Mouse (Mus musculus): ENCODE measurements around the gene Fam213b.
A peak's percentile ranks its signal among the peaks of the same experiment; 100 is the strongest.

Fam213b gene

GRCm38 (mm10) chr4:154898506-154899446 lies at the start of gene Fam213b:
Gene Fam213b (minus strand): TSS chr4:154899135.
- peak; percentile 66 for DNase-seq

DNA sequence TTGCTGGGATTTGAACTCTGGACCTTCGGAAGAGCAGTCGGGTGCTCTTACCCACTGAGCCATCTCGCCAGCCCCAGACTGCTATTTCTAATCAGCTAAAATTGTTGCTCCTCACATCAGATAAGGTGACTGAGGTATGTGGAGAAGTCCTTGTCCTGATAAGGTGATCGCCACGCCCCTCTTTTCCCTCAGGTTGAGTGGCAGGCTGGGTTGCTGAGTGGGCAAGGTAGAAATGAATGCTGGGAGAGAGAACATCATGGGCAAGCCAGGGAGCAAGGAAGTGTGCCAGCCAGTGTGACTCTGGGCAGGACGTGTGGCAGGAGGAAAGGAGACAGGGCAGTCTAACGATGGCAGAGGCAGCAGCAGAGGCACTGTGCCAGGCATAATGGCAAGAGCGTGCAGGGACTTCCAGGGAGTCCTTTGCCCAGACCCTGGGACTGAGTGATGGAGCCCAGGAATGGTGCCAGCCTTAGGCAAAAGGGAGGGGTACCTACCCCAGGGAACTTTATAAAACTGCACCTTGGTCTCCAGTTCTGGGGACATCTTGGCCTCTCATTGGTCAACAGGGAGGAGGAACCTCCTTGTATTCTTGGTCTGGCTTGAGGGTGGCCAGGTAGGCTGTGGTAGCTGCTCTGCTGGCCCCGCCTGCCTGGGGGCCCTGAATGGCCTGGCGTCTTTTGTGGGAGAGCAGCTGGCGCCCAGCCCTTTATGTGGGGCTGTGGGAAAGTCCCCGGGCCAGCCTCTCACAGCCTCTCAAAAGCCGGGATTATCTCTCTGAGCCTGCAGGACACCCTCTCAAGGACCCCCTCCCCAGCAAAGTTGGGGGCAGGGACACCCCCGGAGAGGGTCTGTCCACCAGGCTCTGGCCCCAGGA lies 49.4 kb upstream of the Fam213b start:
- DNase-seq = peak; percentile 58

DNA sequence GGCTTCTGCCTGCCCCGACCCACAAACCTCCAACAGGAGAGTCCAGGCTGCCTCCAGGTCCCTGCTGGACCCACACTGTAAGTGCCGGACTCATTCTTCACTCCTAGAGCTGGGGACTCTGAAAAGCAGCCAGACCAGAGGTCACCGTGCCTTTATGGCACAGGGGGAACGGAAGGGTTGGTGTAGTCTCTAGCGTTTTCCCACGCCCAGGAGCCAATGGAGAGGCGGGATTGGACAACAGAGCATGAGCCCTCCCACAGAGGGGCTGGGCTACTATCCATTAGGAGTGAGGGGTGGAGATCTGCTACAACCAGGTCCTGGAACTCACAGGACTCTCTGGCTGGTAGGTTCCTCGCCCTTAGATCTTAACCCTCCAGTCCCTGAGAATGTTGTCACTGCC lies 47.4 kb upstream of the Fam213b start:
- peak; percentile 47 for DNase-seq

GRCm38 (mm10) chr4:154944121-154944590 lies 45.2 kb upstream of the Fam213b start:
- peak; percentile 62 for DNase-seq

DNA sequence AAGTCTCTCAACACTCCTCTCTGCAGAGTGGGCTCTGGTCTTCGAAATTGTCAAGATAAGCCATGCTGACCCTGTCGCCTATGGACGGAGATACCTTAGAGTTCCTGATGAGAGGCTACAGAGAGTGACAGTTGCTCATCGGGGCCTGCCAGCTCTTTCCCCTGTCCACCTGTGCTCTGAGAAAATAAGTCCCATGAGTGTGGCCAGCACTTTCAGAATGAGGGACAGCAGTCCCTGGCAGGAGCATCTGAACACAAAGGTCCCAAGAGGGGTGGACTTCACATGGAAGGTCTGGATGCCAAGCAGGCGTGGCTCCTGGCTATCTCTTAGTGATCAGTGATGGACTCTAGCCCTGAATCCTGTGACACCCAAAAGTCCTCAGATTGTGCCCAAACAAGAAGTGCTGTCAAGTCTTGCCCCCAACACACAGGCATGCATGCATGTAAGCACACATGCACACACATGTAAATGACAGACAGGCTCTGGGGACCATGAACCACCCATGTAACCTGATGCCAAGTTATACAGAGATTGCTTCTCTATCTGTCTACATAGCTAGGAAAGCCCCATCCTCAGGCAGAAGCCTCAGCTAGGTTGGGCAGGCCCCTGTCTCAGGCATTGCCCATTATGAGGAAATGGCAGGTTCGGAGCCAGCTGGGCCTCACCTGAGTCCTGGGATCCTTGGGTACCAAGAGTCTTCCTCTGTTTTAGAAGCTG lies 44.5 kb upstream of the Fam213b start:
- no peak for DNase-seq

GRCm38 (mm10) chr4:154942632-154943322 lies 43.8 kb upstream of the Fam213b start:
- no peak for DNase-seq

- no peak for DNase-seq
Observed at GRCm38 (mm10) chr4:154941831-154942230, 42.9 kb upstream of the Fam213b start.

DNA sequence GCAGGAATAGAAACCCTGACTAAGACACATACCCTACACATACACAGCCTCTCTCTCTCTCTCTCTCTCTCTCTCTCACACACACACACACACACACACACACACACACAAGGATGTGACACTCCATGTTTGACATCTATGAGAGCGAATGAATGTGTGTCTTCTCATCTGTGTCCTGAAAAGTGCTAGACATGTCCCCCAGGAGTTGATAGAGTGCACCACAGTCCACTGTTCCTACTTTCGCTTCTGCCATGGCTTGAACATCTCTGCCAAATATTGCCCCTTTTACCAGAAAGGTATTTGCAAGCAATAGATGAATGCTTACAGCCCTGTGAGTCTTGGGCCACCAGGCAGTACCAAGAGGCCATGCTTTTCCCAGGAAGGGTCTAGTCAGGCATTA lies 41.2 kb upstream of the Fam213b start:
- no peak for DNase-seq

DNA sequence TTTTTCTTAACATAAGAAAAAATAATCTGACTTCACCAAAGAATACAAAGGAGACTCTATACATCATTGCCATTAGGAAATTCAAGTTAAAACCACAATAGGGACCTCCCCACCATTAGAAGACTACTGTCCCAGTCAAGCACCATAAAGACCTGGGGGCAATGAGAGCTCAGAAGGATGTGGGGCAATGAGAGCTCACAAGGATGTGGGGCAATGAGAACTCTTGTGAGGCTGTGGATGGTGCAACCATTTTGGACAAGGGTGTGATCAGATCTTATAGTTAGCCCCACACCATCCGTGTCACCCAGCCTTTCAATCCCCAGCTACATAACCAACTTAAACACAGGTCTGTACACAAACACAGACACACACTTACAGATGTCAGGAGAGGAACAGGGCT lies 38.8 kb upstream of the Fam213b start:
- DNase-seq = no peak

- DNase-seq = no peak
Observed at GRCm38 (mm10) chr4:154936542-154937255, 37.8 kb upstream of the Fam213b start.

GRCm38 (mm10) chr4:154935788-154936187 lies 36.9 kb upstream of the Fam213b start:
- DNase-seq = no peak

DNA sequence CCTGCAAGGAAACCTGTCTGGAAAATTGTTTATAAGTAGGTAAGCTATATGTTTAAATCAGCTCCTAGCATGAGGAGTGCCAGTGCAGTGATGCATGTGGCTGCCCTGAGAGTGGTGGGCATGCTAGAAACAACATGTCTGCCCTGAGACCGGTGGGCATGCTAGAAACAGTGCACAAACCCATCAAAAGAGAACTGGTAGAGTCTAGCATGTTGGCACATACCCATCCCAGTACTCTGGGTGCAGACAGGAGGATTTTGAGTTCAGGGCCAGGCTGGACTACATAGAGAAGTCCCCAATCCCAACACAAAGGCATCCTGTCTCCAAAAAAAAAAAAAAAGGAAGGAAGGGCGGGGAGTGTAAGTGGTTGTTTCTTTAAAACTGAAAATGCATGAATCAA lies 35.9 kb upstream of the Fam213b start:
- DNase-seq = no peak

DNA sequence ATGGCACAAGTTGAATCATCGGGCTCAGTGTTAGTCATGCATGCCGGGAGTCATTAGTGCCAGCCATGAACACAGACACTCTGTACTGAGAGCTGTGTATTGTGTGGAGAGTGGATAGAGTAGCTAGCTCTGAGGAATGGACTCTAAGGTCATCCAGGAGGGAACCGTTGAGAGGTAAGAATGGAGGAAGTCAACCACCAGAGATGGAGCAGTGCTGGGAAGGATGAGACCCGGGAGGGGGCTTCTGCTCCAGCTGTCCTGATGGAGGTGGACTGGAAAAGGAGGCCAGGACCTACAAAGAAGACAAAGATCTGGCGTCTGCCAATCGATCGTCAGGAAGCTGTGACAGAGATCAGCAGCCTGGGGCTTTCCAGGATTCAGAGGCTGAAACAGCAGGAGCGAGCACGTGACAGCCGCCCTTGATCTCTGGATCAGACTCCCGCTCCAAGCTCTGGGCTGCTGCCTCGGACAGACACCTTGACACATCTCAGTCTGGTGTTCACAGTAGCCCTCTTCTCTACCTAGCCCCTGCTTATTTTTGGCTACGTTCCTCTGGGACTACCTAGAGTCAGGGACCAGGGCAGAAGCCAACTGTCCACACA lies 34.5 kb upstream of the Fam213b start:
- DNase-seq = no peak

- DNase-seq = no peak
Observed at GRCm38 (mm10) chr4:154929088-154929660, 30.2 kb upstream of the Fam213b start.

DNA sequence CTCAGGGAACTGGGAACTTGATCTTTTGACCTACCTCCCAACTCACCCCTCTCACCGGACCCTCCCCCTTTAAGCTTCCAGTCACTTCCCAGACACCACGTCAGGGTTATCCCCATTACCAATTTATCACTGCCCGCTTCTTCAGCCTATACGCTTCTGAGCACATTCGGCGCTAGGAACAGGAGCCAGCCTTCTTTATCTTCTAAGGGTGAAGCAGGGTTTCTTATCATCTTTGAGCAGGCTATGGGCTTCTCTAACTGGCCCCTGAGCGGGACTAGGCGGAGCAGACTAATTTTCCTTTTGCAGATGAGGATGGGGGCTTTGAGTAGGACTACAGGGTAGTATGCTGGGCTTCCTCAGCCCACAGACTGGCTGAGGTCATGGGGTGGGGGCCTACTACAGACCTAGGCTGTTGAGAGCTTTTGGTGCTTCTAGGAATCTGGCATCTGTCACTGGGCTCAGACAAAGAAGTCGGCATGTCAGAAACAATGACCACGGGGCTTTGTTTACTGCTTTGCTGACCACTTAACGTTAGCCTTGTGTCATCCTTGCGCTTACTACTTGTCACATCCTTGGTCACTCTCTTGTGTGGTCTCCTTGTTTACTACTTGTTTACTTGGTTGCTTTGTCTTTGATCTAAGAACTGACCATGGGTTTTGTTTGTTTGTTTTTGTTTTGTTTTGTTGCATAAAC lies 29.6 kb upstream of the Fam213b start, which contains the start of gene Tnfrsf14:
Tnfrsf14 (minus strand) TSS at position 169 of the 693 bp plus-strand sequence.
- no peak for DNase-seq

DNA sequence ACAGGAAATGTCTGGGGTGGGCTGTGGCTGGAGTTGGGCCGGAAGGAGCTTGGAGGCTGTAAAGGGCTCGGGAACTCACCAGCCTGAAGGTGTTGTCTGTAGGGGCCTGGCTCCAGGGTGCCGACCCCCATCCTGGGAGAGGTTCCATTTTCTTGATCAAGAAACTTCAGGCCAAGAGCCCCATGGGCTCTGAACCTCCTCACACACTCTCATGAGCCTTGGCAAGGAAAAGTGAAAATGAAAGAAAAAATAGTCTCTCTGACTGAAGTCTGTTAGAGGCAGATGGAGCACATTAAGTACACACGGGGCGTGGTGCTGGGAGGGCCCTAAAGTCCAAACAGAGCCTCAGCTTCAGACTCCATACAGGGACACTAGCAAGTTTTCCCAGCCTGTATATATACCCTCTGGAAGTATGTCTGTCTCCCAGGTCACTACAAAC lies 29.0 kb upstream of the Fam213b start:
- DNase-seq = no peak

DNA sequence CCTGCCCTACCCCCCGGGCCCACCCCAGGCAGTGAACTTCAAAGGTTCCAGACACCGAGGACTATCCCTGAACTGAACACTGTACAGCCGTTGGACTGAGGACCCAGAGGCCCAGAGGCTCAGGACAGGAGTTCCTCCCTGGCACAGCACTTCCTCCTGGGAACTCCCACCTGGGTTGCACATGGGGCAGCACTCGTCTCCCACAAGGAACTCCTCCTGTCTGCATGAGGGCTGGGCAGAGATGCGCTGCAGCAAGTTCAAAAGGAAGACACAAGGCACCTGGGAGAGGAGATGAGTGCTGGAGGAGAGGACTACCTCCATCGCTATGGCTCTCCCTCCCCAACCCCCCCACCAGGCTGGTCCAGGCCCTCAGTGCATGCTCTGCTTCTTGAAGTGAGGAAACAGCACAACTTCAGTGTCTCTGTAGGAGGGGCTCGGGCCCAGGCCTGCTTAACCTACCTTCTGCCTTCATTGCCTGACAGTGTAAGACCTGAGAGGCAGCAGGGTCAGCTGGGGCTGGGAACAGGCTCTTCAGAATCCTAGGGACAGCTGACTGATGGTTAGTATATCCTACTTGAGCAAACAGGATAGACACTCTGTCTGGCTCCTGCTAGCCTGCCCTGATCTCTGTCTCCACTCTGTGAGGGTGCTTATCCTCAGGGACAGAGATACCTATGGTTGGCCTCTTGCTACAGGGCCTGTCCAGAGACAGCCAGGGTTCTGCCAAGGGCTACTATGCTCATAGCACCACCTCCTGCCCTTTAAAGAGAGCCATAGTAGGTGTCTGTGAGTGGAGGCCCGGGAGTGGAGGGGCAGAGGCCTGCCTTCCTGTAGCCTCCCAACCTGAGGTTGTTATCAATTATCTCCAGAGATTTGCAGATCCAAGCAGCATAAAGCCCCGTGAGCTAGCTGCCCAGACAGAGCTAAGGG lies 28.3 kb upstream of the Fam213b start:
- DNase-seq = no peak

GRCm38 (mm10) chr4:154925413-154925812 lies 26.5 kb upstream of the Fam213b start:
- DNase-seq = no peak

DNA sequence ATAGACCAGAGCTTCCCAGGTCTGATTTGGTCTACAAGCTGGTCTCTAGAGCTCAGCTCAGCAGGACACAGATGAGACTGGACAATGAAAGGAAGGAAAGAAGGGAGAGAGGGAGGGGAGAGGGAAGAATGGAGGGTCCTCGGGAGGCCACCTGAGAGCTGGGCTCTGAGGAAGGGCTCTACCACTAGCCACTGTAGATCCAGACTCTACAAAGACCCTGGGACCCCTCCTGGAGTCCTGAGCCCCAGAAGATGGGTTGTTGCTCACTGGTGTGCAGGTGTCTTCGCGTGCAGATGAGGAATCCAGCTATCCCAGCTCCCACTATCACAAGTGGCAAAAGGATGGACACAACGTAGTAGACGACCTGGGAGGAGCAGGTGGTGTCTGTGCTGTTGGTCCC lies 24.0 kb upstream of the Fam213b start:
- DNase-seq = no peak

Data from right cerebral cortex, postnatal 14 days (tissue).